Mouse (Mus musculus) olfactory bulb, adult 2 months (tissue): ENCODE measurements around the gene Nrgn. TPM values are rescaled to one million over a fixed set of nuclear protein-coding genes. Genes with fewer than 3 reads are reported as not detected.

Experiments used
- H3K27ac ChIP-seq: fragments of 200-500 bp; 2 replicates; pipeline ENCODE4 v1.5.1; 2012; ENCODE audit warnings: low read depth, low read length; ENCODE audit not compliant: insufficient read depth
- H3K4me1 ChIP-seq: fragments of 200-500 bp; 2 replicates; pipeline ENCODE4 v1.6.1; 2012; ENCODE audit warnings: low read length; ENCODE audit not compliant: control insufficient read depth, insufficient read depth
- H3K4me3 ChIP-seq: fragments of 200-500 bp; 2 replicates; pipeline ENCODE4 v1.5.1; 2012; ENCODE audit warnings: mild to moderate bottlenecking, low read depth, low read length, moderate library complexity; ENCODE audit not compliant: insufficient read depth
- CTCF ChIP-seq: fragments of 200-500 bp; IDR thresholded peaks from 2 replicates; pipeline ENCODE4 v1.5.1; 2012; ENCODE audit warnings: low read depth, mild to moderate bottlenecking, low read length, moderate library complexity; ENCODE audit not compliant: insufficient read depth
- POLR2A ChIP-seq: fragments of 200-500 bp; IDR thresholded peaks from 2 replicates; pipeline ENCODE4 v1.6.1; 2012; ENCODE audit warnings: mild to moderate bottlenecking, low read depth, low read length, moderate library complexity; ENCODE audit not compliant: insufficient read depth
- WGBS: fragments of 180-500 bp; shearing (Covaris S2); methylation state at CpG from one replicate; pipeline ENCODE4 v1.1.7; 2018; 5-methylcytosine and 5-hydroxymethylcytosine counted together
- polyA plus RNA-seq: library from polyadenylated mRNA; stranded (reverse); fragments of >200 nt; gene quantifications from 2 replicates; pipeline ENCODE4 v1.2.4, GENCODE M21; 2012; ENCODE audit warnings: low replicate concordance; ENCODE audit not compliant: missing spikeins, insufficient read depth, insufficient read length

Gene Nrgn
- 523 TPM in 1 of 2 replicates, not detected in the other for polyA plus RNA-seq

GRCm38 (mm10) chr9:37552536-37553293, at the start of gene Nrgn:
TSS of gene Nrgn (minus strand) at chr9:37552904.
- TF ChIP-seq CTCF (no peak), POLR2A (0 out of 2 replicates have a peak, but pooled peaks have one; percentile 26)
- Histone ChIP-seq H3K4me1 (peaks cover 24% of the 10 kb centered on the region), H3K4me3 (peak within 1 kb of the TSS; percentile 61), H3K27ac (peak within 1 kb of the TSS; percentile 28)
- WGBS: 6% methylated on average over 31 of the region's 31 CpGs

- Histone ChIP-seq H3K4me3 (no peak overlapping the region), H3K27ac (no peak overlapping the region), H3K4me1 (no peaks in the 10 kb centered on the region)
- WGBS: 100% methylated on average over 2 of the region's 2 CpGs
- TF ChIP-seq POLR2A (no peak), CTCF (no peak)
These were observed 48.0 kb upstream of the Nrgn start for GRCm38 (mm10) chr9:37600538-37601205.

GRCm38 (mm10) chr9:37598637-37599036, 45.9 kb upstream of the Nrgn start:
- WGBS: 88% methylated on average over 2 of the region's 2 CpGs
- Histone ChIP-seq H3K27ac (no peak overlapping the region), H3K4me3 (no peak overlapping the region), H3K4me1 (no peaks in the 10 kb centered on the region)
- TF ChIP-seq CTCF (no peak), POLR2A (no peak)

- WGBS: 77% methylated on average over 1 of the region's 1 CpGs
- Histone ChIP-seq H3K27ac (no peak overlapping the region), H3K4me1 (no peaks in the 10 kb centered on the region), H3K4me3 (no peak overlapping the region)
- no peak for TF ChIP-seq CTCF
- TF ChIP-seq POLR2A: no peak
These were observed 42.9 kb upstream of the Nrgn start for GRCm38 (mm10) chr9:37595570-37595969.

GRCm38 (mm10) chr9:37593690-37594089, 41.0 kb upstream of the Nrgn start:
- Histone ChIP-seq H3K27ac (no peak overlapping the region), H3K4me1 (no peaks in the 10 kb centered on the region), H3K4me3 (no peak overlapping the region)
- 96% methylated on average over 3 of the region's 3 CpGs for WGBS
- no peak for TF ChIP-seq POLR2A

- WGBS: 58% methylated on average over 6 of the region's 6 CpGs
- TF ChIP-seq CTCF (no peak), POLR2A (no peak)
- Histone ChIP-seq H3K27ac (no peak overlapping the region), H3K4me1 (no peaks in the 10 kb centered on the region), H3K4me3 (no peak overlapping the region)
These were observed 39.9 kb upstream of the Nrgn start for GRCm38 (mm10) chr9:37592633-37593032.

GRCm38 (mm10) chr9:37592025-37592424, 39.3 kb upstream of the Nrgn start:
- no peak for TF ChIP-seq POLR2A
- no peak for TF ChIP-seq CTCF
- Histone ChIP-seq H3K4me1 (no peaks in the 10 kb centered on the region), H3K27ac (no peak overlapping the region), H3K4me3 (no peak overlapping the region)
- 72% methylated on average over 2 of the region's 2 CpGs for WGBS

- 86% methylated on average over 4 of the region's 4 CpGs for WGBS
- TF ChIP-seq CTCF (no peak), POLR2A (no peak)
These were observed 37.7 kb upstream of the Nrgn start for GRCm38 (mm10) chr9:37590381-37590780.

GRCm38 (mm10) chr9:37586718-37587117, 34.0 kb upstream of the Nrgn start:
- Histone ChIP-seq H3K4me1 (no peaks in the 10 kb centered on the region), H3K4me3 (no peak overlapping the region), H3K27ac (no peak overlapping the region)
- TF ChIP-seq CTCF (no peak), POLR2A (no peak)
- WGBS: 45% methylated on average over 4 of the region's 4 CpGs

More at GRCm38 (mm10) chr9:37590381-37590780, 37.7 kb upstream of the Nrgn start:
- Histone ChIP-seq H3K27ac (no peak overlapping the region), H3K4me3 (no peak overlapping the region), H3K4me1 (no peaks in the 10 kb centered on the region)
